Mouse (Mus musculus) left cerebral cortex, adult 18-20 months (tissue): ENCODE data around the gene Ccnq. TPM values are rescaled to one million over a fixed set of nuclear protein-coding genes. Genes with fewer than 3 reads are reported as not detected.

Source experiments
- DNase-seq, 2 experiments: peaks; one replicate each; pipeline ENCODE4 v3.0.0; 2021 to 2022; ENCODE audit warnings: low spot score in 2 of 2, mixed read lengths in 1 of 2
- long read RNA-seq, 2 experiments: library from polyadenylated mRNA; stranded (forward); transcript quantifications; one replicate each; pipeline ENCODE4 v2.0.0; 2021
- total RNA-seq, 2 experiments: library from RNA; stranded (reverse); gene quantifications; 2 replicates each; pipeline ENCODE4 v1.2.3; 2021

The Ccnq gene
- total RNA-seq, result 10 to 100 TPM; 16.1 to 16.7 TPM
- long read RNA-seq, experiment 1, transcript Ccnq-201 (1 exons, 1,224 nt), result major isoform, 23 of 23 reads
- long read RNA-seq, experiment 1, partial matches to known transcripts, result 0 of 23 reads
- long read RNA-seq, experiment 1, other reads (novel, unspliced or antisense), result 0 of 23 reads
- long read RNA-seq, experiment 2, transcript Ccnq-201 (1 exons, 1,224 nt), result major isoform, 26 of 26 reads
- long read RNA-seq, experiment 2, partial matches to known transcripts, result 0 of 26 reads
- long read RNA-seq, experiment 2, other reads (novel, unspliced or antisense), result 0 of 26 reads

DNA sequence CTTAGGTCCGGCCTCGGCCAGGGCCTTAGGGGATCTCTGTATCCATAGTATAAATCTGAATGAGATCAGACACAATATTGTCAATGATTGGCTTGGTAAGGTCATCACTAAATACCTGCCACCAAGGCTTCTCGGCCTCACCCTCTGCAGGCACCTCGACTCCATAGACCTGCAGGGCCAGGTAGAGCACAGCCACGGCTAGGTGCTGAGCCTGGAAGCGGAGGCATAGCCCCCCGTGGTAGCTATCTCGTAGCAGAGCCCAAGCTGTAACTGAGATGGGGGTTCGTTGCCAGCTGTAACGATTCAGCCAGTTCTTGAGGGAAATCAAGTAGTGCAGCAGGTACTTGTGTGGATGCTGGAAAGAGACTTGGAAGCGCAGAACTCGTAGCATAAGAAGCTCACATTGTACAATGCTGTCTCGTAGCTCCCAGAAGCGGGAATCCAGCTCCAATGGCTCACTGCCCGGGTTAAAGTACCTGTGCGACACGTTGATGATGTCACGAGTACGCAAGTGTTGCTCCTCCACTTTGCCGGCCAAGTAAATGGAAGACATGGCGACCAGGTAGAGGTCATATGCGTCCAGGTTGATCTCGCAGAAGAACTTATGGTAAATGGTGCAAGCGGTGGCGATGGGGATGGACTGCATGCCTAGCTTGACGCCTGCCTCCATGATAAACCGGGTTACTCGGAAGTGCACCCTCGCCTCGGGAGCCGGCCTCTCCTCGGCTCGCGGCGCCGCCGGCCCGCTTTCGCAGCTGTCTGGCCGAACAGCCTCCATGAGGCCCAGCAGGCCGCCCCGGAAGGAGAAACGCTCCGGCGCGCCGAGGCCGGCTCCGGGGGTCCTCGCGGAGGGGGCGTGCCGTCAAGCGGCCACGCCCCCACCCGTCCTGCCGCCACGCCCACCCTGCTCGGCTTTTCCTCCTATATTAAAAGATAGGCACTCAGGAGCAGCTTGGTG is at the start of gene Ccnq:
Gene Ccnq, minus strand, starts transcription at position 845 of the 958 bp plus-strand sequence.
- peak; percentile 51 to 61 for DNase-seq

DNA sequence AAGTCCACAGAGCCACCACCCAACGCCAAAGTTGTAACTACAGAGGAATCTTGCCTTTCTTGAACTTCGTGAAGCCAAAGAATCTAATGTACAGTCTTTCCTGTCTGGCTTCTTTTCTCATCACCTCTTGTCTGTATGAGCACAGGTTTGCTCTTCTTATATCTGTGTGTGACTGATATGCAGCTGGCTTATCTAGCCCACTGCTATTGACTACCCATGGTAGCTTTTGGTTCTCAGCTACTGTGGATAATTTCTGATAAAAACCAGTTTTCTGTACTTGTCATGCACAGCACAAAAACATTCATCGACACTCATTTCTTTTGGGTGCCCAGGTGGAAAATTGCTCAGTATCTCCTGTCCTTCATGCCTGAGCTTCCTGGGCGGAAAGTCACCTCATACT is 49.6 kb upstream of the Ccnq start:
- no peak for DNase-seq

DNA sequence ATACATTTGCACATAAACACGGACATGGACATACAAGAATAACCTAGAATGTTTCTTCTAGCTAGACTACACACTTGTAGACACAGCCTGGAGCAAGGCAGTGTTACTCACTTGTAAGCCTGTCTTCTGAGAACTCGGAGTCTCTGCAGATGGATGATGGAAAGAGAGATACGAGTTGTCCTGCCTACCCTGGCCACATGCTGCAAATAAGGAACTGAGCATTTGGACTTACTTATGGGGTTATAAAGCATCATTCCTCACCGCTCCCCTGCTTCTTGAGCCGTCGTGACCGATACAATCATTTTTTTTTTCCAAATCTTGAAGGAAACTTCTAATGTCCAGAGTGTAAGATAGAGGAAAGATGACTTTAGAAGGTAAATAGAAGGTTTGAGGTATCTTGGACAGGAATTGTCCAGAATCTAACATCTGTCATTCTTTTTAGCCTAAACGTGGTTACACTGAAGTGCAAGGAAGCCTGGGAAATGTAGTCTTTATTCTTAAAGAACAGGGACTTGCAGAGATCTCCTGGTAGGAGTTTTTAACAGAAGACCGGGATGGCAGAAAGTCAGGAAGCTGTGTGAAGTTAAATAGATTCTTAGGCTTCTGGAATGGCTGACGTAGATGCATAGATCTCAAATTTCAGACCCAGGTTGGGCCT is 44.7 kb upstream of the Ccnq start:
- no peak for DNase-seq

DNA sequence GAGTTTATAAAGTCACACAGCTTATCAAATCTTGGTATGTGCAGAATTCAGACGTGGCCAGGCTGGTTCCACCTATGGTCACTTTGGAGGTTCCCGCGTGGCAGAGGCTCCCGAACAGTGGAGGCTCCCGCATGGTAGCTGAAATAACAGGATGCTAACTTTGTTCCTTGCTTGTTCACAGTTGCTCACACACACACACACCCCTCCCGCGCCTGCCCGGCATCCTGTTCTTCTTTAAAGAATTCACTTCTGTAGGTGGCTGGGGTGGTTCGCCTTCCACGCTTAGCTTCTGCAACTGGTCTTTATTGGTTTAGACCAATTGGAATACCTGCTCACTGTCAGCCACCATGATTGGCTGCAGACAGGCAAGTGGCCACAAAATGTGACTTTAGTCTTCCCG is 41.6 kb upstream of the Ccnq start:
- DNase-seq, result peak; percentile 51 to 56

- DNase-seq, result peak; percentile 58 to 73
These were observed 40.9 kb upstream of the Ccnq start for GRCm38 (mm10) chr11:78792465-78792864.

- no peak for DNase-seq
These were observed 40.5 kb upstream of the Ccnq start for GRCm38 (mm10) chr11:78792055-78792454.

DNA sequence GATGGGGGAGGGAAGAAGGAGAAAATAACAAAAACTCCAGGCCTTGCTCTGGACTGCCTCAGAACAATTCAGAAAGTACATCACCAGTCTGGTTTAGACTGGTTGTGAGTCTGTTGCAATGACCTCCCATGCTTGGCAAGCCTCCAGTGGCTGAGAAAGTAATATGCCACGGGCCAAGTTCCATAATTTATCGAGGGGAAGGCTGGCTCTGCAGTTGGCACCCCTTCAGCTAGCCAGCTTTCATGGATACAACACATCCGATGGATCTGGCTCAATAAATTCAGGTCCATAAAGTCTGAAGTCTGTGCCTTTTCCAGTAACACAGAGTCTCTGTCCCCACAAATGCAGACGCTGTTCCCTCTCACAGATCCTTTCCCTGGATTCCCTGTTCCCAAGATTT is 40.1 kb upstream of the Ccnq start:
- DNase-seq, result peak in 1 of 2 experiments; percentile 41

DNA sequence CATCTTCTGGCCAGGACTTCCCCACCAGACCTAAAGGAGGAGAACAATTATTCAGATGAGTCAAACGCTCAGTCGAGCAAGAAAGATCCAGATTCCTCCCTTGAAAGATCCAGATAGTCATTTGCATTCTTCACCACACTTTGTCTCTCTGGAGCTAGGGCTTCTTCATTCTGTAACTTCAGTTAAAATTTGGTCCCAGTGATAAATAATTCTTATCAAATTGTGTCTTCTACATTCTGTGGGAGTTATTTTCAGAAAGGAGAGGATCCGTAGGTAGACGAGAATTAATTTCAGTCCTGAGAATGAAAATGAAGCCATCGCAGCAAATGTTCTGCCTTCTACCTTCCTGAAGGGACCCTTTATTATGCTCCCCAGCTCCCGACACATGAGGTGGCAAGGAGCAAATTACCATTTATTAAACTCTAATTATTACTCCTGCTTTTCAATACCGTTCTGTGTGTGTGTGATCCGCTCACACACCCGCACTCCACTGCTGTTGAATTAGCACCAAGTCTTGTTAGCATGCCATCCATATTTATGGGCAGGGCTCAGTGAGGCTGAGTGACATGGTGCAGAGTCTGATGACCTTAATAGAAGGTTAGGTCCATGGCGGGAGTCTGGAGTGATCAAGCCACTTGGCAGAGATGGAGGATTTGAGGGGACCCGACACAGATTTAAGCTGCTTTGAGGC is 38.0 kb upstream of the Ccnq start:
- no peak for DNase-seq

- DNase-seq, result no peak
These were observed 34.5 kb upstream of the Ccnq start for GRCm38 (mm10) chr11:78786013-78786431.

DNA sequence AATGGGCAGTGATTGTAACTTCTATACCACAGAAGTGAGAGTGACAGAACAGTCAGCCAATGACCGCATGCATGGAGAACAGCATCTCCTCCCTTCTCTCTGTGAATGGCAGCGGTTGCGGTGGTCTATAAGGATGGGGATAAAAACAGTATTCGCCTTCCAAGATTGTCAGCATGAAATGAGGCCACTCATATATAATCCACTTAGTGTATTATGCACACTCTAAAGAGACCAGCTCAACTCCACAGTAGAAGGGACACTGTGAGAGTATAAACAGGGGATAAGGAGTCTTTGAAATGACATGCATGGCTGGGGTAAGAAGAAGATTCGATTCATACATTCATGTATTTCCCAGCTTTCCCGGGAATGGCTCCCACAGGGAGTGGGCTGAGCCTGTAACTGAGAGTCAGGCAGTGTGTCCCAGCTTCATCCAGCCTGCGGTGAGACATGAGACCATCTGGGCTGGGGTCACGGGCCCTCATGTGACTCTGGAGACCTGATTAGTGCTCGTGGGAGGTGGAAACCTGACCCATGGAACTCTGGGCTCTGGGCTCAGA is 31.3 kb upstream of the Ccnq start:
- no peak for DNase-seq

- DNase-seq, result no peak
These were observed 30.8 kb upstream of the Ccnq start for GRCm38 (mm10) chr11:78782326-78782725.

DNA sequence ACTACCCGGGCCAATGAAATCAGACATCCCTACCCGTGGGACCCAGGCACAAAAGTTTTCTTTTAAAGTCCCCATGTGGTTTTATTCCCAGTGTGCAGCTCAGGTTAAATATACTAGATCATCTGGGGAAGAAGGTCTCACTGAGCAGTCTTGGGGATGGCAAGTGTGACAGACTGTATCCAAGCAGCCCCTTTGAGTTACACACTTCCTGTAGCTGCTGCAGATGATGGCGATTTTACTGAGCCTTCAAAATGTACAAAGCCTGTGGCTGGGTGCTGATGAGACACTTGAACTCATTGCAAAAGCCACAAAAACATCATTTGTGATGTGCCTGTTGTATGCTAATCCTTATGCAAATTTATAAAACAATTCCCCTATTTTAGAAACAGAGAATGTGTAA is 29.0 kb upstream of the Ccnq start:
- no peak for DNase-seq

DNA sequence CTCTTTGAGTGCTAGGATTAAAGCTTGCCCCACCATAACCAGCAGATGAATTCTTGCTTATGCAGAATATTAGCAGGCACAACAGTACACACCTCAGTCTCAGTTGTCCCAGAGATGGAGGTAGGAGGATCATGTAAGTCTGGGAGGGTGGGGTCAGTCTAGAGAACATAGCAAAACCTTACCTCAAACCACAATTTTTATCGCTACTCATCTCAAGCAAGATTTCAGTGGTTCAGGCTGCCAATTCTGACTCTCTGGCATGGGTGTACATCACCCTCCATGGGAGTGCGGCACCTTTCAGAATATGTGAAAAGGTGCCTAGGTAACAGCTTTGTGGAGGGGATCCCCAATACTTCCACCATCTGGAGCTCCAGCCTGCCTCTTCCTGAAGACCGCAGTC is 28.5 kb upstream of the Ccnq start:
- no peak for DNase-seq

DNA sequence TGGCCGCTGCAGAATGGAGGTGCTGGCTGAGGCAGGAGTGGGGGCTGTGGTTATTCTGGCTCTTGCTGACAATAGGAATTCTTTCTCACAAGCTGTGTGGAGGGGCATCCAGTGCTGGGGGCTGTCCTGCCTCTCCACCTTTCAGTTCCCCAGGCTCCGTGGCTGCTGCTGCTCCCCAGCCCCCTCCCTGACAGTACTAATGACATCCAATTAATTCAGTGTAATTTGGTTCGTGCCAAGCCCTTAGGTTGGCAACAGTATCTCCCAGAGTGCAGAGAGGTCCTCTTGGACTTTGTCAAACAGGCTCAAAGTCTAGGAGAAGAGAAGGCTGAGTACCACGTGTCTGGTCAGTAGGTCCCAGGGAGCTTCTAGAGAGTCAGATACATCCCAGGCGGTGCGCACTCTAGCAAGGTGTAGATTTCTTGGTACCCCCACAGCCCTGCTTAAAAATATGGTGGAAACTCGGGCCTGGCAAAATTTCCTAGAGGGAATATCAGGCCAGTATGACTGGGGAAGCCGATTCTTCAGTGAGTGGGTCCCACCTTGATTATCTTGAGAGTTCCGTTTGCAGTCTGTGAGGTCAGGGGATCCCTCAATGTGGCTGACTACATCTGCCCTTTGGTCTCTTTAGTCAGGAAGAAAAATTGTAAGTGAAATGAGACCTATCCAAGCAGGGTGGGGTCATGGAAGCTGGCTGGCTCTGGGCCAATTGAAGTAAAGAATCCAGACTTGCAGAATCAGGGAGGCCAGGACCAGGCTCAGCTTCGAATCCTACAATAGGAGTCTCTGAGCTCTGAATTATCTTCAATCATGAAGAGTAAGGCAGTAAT is 26.5 kb upstream of the Ccnq start:
- DNase-seq, result no peak

GRCm38 (mm10) chr11:78771751-78772283 is 20.3 kb upstream of the Ccnq start:
- DNase-seq, result peak; percentile 78 to 86

GRCm38 (mm10) chr11:78770436-78770835 is 18.9 kb upstream of the Ccnq start:
- DNase-seq, result no peak

GRCm38 (mm10) chr11:78768778-78769177 is 17.2 kb upstream of the Ccnq start:
- no peak for DNase-seq

DNA sequence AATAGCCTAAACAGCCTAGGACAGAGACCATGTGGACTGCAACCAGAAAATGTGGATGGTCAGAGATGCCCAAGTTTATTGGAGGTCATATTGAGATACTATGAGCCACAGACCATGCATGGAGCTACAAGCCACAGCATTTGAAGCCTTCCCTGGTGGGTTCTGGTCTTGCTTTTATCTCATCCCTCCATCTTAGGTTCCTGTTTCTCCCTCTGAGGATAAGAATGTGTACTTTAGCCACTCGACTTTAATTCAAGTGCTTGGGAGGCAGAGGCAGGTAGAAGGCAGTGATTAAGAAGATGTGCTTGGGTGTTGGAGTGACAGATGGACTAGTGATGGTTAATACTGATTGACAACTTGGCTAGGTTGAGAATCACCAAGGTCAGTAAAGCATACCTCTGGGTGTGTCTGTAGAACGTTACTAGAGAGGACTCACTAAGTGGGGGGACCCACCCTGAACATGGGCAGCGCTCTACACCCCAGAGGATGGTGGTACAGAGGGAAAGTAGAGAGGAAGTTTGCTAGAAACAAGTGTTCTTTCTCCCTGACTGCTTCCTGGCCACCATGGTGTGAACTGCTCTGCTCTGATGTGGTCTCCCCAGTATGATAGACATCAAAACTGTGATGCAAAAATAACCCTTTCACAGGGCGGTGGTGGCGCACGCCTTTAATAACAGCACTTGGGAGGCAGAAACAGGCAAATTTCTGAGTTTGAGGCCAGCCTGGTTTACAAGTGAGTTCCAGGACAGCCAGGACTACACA is 14.7 kb upstream of the Ccnq start:
- DNase-seq, result no peak

GRCm38 (mm10) chr11:78764820-78765219 is 13.3 kb upstream of the Ccnq start:
- no peak for DNase-seq
